Mouse (Mus musculus): Measurements from ENCODE around the gene Suds3. TPM values are rescaled to one million over a fixed set of nuclear protein-coding genes. Genes with fewer than 3 reads are reported as not detected.
A peak's percentile ranks its signal among the peaks of the same experiment; 100 is the strongest.

Gene Suds3
- total RNA-seq, 2 experiments from 2014 or later: 117 to 119 TPM

- DNase-seq: no peak
Observed at GRCm38 (mm10) chr5:117111774-117112112, 4.2 kb downstream of the Suds3 start.

- no peak for DNase-seq
Observed at GRCm38 (mm10) chr5:117111064-117111773, 4.7 kb downstream of the Suds3 start.

DNA sequence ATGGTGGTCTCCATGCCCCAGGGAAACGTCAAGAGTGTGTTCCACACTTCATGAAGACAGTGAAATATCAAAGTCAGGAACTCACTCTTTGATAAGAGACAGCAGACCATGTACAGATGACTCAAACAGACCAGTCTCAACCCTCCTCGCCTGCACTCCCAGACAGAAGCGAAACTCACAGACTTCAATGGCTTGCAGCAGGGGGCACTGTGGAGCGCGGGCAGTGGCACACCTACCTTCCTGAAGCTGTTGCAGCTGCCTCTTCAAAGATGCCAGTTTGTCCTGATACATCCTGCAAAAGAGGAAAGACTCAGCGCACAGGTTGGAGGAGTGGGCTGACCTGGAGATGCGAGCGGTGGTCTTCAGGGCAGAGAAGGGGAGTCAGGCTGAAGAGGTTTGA lies 6.4 kb downstream of the Suds3 start:
- no peak for DNase-seq

- no peak for DNase-seq
Observed at GRCm38 (mm10) chr5:117108731-117109130, 7.2 kb downstream of the Suds3 start.

- DNase-seq: no peak
Observed at GRCm38 (mm10) chr5:117108292-117108691, 7.6 kb downstream of the Suds3 start.

DNA sequence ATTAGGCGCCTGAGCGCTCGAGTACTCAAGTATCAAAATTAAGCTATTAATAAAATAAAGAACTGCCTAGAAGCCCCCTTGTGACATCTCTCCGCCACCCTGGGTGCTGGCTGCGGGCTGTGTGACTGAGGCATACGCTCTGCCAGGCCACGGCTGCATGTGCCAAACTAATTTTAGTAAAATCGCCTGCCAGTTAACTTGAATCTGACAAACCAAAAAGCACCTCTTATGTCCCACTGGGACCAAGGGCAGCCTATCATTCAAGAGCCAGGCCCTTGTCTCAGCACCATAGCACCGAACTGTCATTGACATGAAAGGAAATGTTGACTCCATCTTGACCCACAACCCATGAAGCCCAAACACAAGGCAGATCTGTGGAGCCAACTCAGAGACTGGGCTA lies 10.2 kb downstream of the Suds3 start:
- DNase-seq: no peak

DNA sequence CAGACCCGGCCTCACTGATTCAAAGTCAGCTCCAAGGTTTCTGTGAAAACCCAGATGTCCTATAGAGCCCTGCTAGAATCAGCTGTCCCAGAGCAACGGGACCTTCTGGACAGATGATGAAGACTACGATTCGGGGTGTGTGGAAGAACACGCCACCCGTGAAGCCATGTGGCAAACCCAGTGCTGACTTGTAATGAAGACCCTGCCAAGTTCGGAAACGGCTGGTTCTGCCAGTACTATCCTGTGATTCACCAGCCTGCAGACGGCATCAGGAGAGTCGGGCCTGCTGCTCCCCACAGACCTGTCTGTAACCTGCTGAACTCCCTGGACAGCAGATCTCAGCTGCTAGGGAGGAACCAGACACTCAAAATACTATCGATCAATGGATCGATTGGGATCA lies 11.6 kb downstream of the Suds3 start:
- no peak for DNase-seq

DNA sequence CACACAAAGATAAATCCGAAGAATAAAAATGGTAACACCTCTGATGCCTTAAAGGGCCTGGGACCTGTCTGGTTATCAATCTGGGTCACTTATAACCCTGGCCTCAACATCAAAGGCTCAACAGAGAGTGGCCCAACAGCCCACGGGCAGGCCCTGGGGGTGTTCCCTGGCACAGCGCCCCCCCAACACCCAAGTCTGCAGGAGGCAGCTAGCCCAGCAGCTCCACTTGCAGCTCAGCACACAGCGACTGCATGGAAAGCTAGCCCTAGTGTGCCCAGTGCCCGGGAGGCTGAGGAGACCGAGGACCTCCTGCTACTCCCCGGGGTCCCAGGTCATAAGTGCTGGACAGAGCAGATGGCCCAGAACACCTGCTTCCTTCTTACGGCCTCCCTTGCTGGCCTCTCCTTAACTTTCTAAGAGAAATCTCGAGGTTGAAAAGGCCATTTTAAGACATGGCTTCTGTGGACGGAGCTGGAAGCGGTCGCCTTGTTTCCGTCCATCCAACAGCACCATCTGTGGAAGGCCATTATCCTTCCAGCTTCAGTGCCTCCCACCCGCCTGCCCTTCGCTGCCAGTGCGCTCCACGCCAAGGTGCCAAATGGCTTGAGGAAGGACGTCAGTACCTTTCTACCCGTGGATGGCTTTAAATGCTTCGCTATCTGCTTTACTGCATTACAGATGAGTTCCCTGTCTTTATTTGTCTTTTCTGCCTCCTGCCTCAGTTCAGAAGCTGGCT lies 12.6 kb downstream of the Suds3 start:
- DNase-seq: no peak

DNA sequence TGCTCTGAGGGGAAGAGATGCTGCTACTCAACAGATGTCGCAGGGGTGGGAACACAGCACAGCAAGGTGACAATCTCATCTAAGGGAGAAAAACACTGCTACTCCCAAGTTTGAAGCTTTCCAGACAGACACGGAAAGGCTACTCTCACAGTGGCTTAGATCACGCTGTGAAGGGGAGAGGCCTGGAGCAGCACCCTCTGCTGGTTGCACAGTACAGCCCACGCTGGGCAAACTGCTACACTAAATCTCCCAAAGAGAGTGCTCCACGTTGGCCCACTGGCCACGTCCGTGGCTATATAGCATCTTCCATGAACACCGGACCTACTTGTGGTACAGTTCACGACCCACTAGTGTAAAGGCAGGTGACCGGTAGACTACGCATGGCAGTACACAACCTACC lies 16.2 kb downstream of the Suds3 start:
- DNase-seq: no peak

DNA sequence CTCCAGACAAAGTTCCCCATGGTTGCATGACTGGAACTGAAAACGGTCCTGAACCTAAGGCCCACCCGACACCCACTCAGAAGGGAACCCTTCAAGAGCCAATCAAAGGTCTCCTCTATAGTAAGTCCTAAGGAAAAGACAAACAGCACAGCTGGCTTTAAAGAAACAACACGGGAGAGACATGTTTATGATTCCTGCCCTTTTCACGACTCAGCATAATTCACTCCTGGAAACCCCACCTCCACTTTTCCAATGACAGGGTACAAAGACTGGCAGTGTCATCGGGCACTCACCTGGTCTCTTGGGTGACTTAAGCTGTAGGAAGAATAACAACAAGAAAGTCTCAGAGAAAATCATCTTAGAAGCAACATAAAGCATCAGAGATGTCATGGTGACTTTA lies 16.9 kb downstream of the Suds3 start:
- DNase-seq: no peak

DNA sequence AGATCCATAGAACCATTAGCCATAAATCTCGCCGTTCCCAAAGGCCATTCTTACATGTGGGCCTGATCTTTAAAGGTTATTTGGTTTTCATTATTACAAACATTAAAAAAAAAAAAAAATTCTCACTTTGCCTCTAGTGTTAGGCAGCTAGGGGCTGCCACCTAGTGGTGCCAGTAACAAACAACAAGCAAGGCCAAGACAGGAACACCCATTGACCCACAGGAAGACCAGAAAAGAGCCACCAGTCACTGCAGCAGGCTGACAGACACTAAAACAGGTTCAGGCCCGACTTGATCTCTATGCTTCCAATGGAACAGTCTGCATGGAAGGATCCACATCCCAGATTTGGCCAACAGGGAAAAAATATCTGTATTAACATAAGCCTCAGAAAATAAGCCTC lies 19.2 kb downstream of the Suds3 start:
- DNase-seq: no peak

- no peak for DNase-seq
Observed at GRCm38 (mm10) chr5:117094431-117094830, 21.5 kb downstream of the Suds3 start.

- DNase-seq: no peak
Observed at GRCm38 (mm10) chr5:117089786-117090185, 26.1 kb downstream of the Suds3 start.

- no peak for DNase-seq
Observed at GRCm38 (mm10) chr5:117089147-117089546, 26.8 kb downstream of the Suds3 start.

DNA sequence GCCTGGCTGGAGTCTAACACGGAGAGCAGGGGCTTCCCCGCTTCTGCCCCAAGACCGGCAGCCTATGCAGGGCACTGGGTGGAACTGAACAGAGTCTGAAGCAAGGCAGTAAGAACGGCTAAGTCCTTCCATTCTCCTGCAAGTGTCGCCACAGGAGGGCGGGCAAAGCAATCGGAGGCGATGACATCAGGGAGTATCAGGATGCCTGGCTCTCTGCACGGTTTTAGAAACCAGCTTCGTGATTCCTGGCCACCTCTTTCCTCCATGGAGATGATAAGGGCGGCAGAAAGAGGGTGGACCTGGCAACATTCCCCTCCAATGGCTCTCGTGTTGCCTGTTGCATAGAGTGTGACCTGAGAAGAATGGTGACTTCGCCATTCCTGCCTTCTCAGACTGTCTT lies 28.2 kb downstream of the Suds3 start:
- no peak for DNase-seq

- peak; percentile 19 to 40 for DNase-seq
Observed at GRCm38 (mm10) chr5:117069498-117069894, 46.4 kb downstream of the Suds3 start.

DNA sequence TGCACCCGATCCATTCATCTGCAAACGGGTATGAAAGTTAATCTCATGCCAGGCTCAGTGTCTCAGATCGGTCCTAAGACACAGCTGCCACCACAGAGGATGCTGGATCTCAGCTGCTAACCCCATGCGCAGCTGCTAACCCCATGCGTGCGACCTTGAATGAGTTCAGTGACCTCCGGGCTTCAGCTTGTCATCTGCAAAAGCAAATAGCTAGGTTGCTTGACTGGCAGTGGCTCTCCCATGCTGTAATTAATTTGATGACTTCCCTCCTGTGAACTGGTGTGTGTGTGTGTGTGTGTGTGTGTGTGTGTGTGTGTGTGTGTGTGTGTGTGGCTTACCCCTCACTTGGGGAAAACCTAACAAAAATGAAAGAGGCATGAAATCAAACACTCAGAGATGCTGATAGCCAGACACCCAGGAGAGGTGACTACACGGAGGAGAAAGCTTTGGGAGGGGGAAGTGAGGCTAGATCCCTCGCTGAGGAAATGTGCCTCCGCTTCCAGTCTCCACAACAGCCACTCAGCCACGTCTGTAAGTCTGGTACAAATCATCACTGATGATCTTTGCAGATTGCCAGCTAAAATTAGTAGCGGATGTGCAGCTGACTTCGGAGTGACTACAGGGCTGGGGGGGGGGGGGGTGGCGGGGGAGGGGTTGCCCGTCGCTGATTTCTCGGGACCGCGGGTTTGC lies 47.0 kb downstream of the Suds3 start:
- DNase-seq: no peak

DNA sequence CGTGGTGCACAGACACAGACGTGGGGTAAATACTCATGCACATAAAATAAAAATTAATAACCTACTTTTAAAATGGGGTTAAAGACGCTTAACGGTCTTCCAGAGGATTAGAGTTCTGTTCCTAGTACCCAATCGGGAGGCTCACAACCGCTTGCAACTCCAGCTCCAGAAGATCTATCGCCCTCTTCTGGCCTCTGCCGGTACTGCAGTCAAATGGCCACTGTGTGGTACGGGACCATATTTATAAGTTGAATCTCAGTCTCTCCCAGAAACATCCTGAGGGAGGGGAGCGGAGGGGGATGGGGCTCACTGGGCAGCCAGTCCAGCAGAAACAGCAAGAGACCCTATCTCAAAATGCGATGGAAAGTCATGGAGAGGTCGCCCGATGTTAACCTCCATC lies 47.7 kb downstream of the Suds3 start:
- DNase-seq: no peak

DNA sequence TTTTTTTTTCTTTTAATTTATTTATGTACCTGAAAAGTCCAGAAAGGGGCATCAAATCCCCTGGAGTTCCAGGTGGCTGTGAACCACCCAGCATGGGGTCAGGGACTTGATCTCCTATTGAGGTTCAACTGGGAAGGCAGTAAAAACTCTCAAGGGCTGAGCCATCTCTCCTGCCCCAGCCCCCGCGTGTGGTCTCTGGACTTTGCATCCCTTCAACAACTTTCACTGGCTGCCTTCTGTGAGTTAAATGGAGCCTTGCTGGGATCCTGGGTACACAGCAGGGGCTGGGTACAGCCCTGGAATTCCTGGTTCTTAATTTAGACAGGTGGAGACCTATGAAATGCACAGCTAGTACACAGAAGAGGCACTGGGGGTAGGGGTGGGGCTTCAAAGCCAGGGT lies 54.7 kb downstream of the Suds3 start:
- DNase-seq: no peak

DNA sequence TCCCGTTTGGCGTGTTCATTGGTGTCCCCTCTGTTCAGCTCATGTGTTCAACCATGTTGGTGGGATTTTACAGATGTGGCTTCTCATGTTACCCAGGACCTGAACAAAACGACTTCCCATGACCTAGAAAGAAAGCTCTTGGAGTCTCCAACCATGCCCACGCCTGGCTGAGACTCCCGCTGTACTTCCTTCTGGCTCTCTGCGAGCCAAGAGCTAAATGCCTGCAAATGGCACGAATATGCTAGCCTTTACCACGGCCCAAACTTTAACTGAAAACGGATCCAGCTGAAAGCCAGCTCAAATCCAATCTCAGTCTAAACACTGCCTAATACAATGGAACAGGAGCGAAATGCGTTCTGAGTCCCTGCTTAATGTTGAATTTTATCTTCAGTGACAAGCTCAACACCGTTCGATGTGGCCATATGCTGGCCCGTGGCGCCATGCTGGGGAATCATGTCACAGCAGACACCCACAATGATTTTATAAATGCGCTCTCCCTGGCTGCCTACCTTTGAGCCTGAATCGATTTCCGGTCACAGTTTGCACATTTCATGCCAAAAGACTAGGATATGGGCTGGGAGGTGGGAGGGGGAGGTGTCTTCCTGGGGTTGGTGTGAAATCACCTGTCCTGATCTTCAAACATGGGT lies 55.3 kb downstream of the Suds3 start:
- no peak for DNase-seq

DNA sequence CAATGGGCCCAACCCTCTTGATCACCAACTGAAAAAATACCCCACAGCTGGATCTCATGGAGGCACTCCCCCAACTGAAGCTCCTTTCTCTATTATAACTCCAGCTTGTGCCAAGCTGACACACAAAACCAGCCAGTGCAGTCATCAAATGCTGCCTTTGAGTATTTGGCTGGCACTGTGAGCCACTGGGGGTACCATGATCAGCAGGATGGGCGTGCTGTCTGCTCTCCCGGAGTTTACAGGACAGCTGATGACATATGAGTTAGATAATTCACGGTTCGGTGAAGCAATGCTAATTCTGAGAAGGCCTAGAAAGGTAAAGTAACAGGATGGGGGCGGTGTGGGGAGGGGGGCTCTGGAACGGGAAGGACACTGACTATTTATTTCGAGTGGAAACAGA lies 66.0 kb downstream of the Suds3 start:
- DNase-seq: no peak

- DNase-seq: no peak
Observed at GRCm38 (mm10) chr5:117045101-117045500, 70.8 kb downstream of the Suds3 start.

DNA sequence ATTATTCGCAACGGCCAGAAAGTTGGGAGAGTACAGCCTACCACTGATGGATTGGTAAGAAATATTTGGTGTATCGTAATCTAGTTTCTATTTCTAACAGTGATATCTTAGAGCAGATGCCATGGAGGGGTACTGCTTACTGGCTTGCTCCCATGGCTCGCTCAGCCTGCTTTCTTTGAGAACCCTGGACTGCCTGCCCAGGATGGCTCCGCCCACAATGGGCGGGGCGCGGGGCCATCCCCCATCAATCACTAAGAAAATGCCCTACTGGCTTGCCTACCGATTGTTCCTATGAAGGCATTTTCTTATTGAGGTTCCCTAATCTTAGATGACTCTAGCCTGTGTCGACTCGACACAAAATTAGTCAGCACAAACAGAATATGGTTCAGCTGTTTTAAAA lies 73.3 kb downstream of the Suds3 start:
- no peak for DNase-seq

Measured in layer of hippocampus, postnatal 36 days (tissue).